Mouse (Mus musculus) cerebral cortex, adult 2 months (tissue): ENCODE results near the gene Lemd1.

Experiments
- WGBS: fragments of 180-500 bp; shearing (Covaris S2); methylation state at CpG from one replicate; pipeline ENCODE4 v1.1.7; 2018; 5-methylcytosine and 5-hydroxymethylcytosine counted together

Gene Lemd1

GRCm38 (mm10) chr1:132164780-132165518 lies 26.3 kb upstream of the Lemd1 start:
- 49% methylated on average over 13 of the region's 13 CpGs for WGBS

- WGBS: 60% methylated on average over 3 of the region's 3 CpGs
Measured at GRCm38 (mm10) chr1:132165859-132166258, 25.4 kb upstream of the Lemd1 start.

- WGBS: 11% methylated on average over 12 of the region's 12 CpGs
Measured at GRCm38 (mm10) chr1:132168115-132168767, 23.0 kb upstream of the Lemd1 start.

- WGBS: 58% methylated on average over 6 of the region's 6 CpGs
Measured at GRCm38 (mm10) chr1:132170698-132171097, 20.5 kb upstream of the Lemd1 start.

GRCm38 (mm10) chr1:132171619-132172018 lies 19.6 kb upstream of the Lemd1 start:
- 35% methylated on average over 2 of the region's 2 CpGs for WGBS

- 55% methylated on average over 4 of the region's 4 CpGs for WGBS
Measured at GRCm38 (mm10) chr1:132186303-132186702, 4.9 kb upstream of the Lemd1 start.

- 76% methylated on average over 9 of the region's 9 CpGs for WGBS
Measured at GRCm38 (mm10) chr1:132188442-132189066, 2.7 kb upstream of the Lemd1 start.

GRCm38 (mm10) chr1:132189231-132189630 lies 2.0 kb upstream of the Lemd1 start:
- WGBS: 60% methylated on average over 4 of the region's 4 CpGs

GRCm38 (mm10) chr1:132190040-132190513 lies 1.2 kb upstream of the Lemd1 start:
- WGBS: 2% methylated on average over 50 of the region's 50 CpGs

- WGBS: 2% methylated on average over 60 of the region's 62 CpGs
Measured at GRCm38 (mm10) chr1:132190621-132191092, 574 bp upstream of the Lemd1 start.

- WGBS: 38% methylated on average over 16 of the region's 16 CpGs
Measured at GRCm38 (mm10) chr1:132191786-132192680, 802 bp downstream of the Lemd1 start.

GRCm38 (mm10) chr1:132193806-132194205 lies 2.6 kb downstream of the Lemd1 start:
- WGBS: 79% methylated on average over 3 of the region's 3 CpGs

GRCm38 (mm10) chr1:132194624-132195023 lies 3.4 kb downstream of the Lemd1 start:
- 77% methylated on average over 3 of the region's 3 CpGs for WGBS

GRCm38 (mm10) chr1:132195100-132195499 lies 3.9 kb downstream of the Lemd1 start:
- 88% methylated on average over 9 of the region's 9 CpGs for WGBS

GRCm38 (mm10) chr1:132195681-132196080 lies 4.5 kb downstream of the Lemd1 start:
- 73% methylated on average over 5 of the region's 5 CpGs for WGBS

- WGBS: 35% methylated on average over 7 of the region's 7 CpGs
Measured at GRCm38 (mm10) chr1:132196337-132196736, 5.1 kb downstream of the Lemd1 start.

GRCm38 (mm10) chr1:132197666-132198065 lies 6.4 kb downstream of the Lemd1 start:
- 40% methylated on average over 9 of the region's 9 CpGs for WGBS

- WGBS: 68% methylated on average over 16 of the region's 16 CpGs
Measured at GRCm38 (mm10) chr1:132198401-132199071, 7.3 kb downstream of the Lemd1 start.

- WGBS: 42% methylated on average over 6 of the region's 6 CpGs
Measured at GRCm38 (mm10) chr1:132199244-132199643, 8.0 kb downstream of the Lemd1 start.

GRCm38 (mm10) chr1:132199934-132200333 lies 8.7 kb downstream of the Lemd1 start:
- 9% methylated on average over 12 of the region's 12 CpGs for WGBS
